Mouse (Mus musculus) adrenal gland, postnatal 10 days (tissue): ENCODE measurements at regions not wholly inside any gene's neighbourhood (a gene's known extent, or its start where the extent isn't known, plus 50 kb on each side); places are given as distances from the start of the nearest gene placed in this dataset.

Source experiments
- DNase-seq: peaks from one replicate; pipeline ENCODE4 v3.0.0; 2021; ENCODE audit warnings: mixed read lengths

- no peak for DNase-seq
These were observed 212.2 kb upstream of the Ferd3l start for GRCm38 (mm10) chr12:33715997-33716396.

- DNase-seq: no peak
These were observed 211.2 kb upstream of the Ferd3l start for GRCm38 (mm10) chr12:33717053-33717452.

GRCm38 (mm10) chr12:33717601-33718260 is 210.5 kb upstream of the Ferd3l start:
- peak; percentile 6 for DNase-seq

- DNase-seq: peak; percentile 9
These were observed 209.2 kb upstream of the Ferd3l start for GRCm38 (mm10) chr12:33719063-33719462.

- no peak for DNase-seq
These were observed 196.3 kb upstream of the Ferd3l start for GRCm38 (mm10) chr12:33731937-33732336.

- no peak for DNase-seq
These were observed 152.4 kb upstream of the Ferd3l start for GRCm38 (mm10) chr12:33775563-33776468.

- DNase-seq: no peak
These were observed 149.7 kb upstream of the Ferd3l start for GRCm38 (mm10) chr12:33778477-33778876.

- DNase-seq: no peak
These were observed 148.3 kb upstream of the Ferd3l start for GRCm38 (mm10) chr12:33779898-33780297.

- peak; percentile 4 for DNase-seq
These were observed 123.9 kb upstream of the Ferd3l start for GRCm38 (mm10) chr12:33804206-33804791.

GRCm38 (mm10) chr12:33825571-33825970 is 102.7 kb upstream of the Ferd3l start:
- DNase-seq: no peak

- no peak for DNase-seq
These were observed 79.1 kb upstream of the Ferd3l start for GRCm38 (mm10) chr12:33849088-33849487.

- DNase-seq: no peak
These were observed 76.5 kb upstream of the Ferd3l start for GRCm38 (mm10) chr12:33851736-33852135.
